Mouse (Mus musculus) heart, postnatal 0 days (tissue): ENCODE results near the gene Spryd4.

Source experiments
- CTCF ChIP-seq: IDR thresholded peaks from 2 replicates; pipeline ENCODE4 v1.5.1; 2016; ENCODE audit warnings: antibody characterized with exemption, control low read depth, low read depth
- EP300 ChIP-seq: IDR thresholded peaks from 2 replicates; pipeline ENCODE4 v1.6.1; 2016; ENCODE audit warnings: antibody characterized with exemption, low read depth

- TF ChIP-seq EP300 (no peak), CTCF (no peak)
These were observed 541 bp upstream of the Spryd4 start for GRCm38 (mm10) chr10:128212148-128212547.
